Mouse (Mus musculus) myocyte (in vitro differentiated cells): Measurements from ENCODE around the gene Ano10. TPM values are rescaled to one million over a fixed set of nuclear protein-coding genes. Genes with fewer than 3 reads are reported as not detected.

Experiments
- H3K27me3 ChIP-seq: one replicate; pipeline ENCODE4 v1.6.1; 2011; ENCODE audit not compliant: control insufficient read depth, insufficient read depth, insufficient read length
- H3K36me3 ChIP-seq: one replicate; pipeline ENCODE4 v1.6.1; 2011; ENCODE audit not compliant: control insufficient read depth, insufficient read depth
- H3K4me2 ChIP-seq: one replicate; pipeline ENCODE4 v1.6.1; 2011; ENCODE audit warnings: low read depth, control low read depth
- H3K4me3 ChIP-seq: one replicate; pipeline ENCODE4 v1.5.1; 2011; ENCODE audit warnings: mild to moderate bottlenecking, control low read depth, moderate library complexity
- H3K79me2 ChIP-seq: one replicate; pipeline ENCODE4 v1.6.1; 2011; ENCODE audit not compliant: control insufficient read depth, insufficient read depth
- H3ac ChIP-seq: one replicate; pipeline ENCODE4 v1.6.1; 2011; ENCODE audit not compliant: control insufficient read depth, insufficient read length
- CEBPB ChIP-seq: IDR thresholded peaks from 2 replicates; pipeline ENCODE4 v1.6.1; 2011; ENCODE audit warnings: mild to moderate bottlenecking, moderate library complexity; ENCODE audit not compliant: poor library complexity, insufficient read depth, severe bottlenecking
- E2F4 ChIP-seq: IDR thresholded peaks from one replicate; pipeline ENCODE4 v1.6.1; 2011; ENCODE audit warnings: mild to moderate bottlenecking, control low read depth, moderate library complexity; ENCODE audit not compliant: insufficient read depth
- MAX ChIP-seq: IDR thresholded peaks from one replicate; pipeline ENCODE4 v1.6.1; 2011; ENCODE audit warnings: low read depth, mild to moderate bottlenecking, control low read depth
- MYOD1 ChIP-seq, 3 experiments: IDR thresholded peaks; one replicate each; pipeline ENCODE4 v1.6.1; 2011; ENCODE audit warnings: control low read depth in 2 of 3, low read depth in 2 of 3, mild to moderate bottlenecking in 2 of 3, moderate library complexity in 1 of 3; ENCODE audit not compliant: insufficient read length in 2 of 3, control insufficient read depth in 1 of 3
- MYOG ChIP-seq, 3 experiments: IDR thresholded peaks; one replicate each; pipeline ENCODE4 v1.6.1; 2011; ENCODE audit warnings: control low read depth in 2 of 3, low read depth in 2 of 3, mild to moderate bottlenecking in 2 of 3; ENCODE audit not compliant: insufficient read length in 2 of 3, control insufficient read depth in 1 of 3, insufficient read depth in 1 of 3
- POLR2A ChIP-seq: IDR thresholded peaks from one replicate; pipeline ENCODE4 v1.6.1; 2011; ENCODE audit warnings: low read depth, mild to moderate bottlenecking, control low read depth, moderate library complexity; ENCODE audit not compliant: insufficient read length
- POLR2AphosphoS2 ChIP-seq: IDR thresholded peaks from one replicate; pipeline ENCODE4 v1.6.1; 2011; ENCODE audit warnings: low read depth, control low read depth; ENCODE audit not compliant: insufficient read length
- REST ChIP-seq: IDR thresholded peaks from one replicate; pipeline ENCODE4 v1.6.1; 2011; ENCODE audit warnings: mild to moderate bottlenecking, control low read depth, moderate library complexity; ENCODE audit not compliant: insufficient read depth, insufficient read length
- SRF ChIP-seq: IDR thresholded peaks from one replicate; pipeline ENCODE4 v1.6.1; 2011; ENCODE audit warnings: low read depth; ENCODE audit not compliant: control insufficient read depth, insufficient read length
- TCF12 ChIP-seq: IDR thresholded peaks from one replicate; pipeline ENCODE4 v1.6.1; 2011; ENCODE audit warnings: mild to moderate bottlenecking, control low read depth; ENCODE audit not compliant: poor library complexity, insufficient read depth, severe bottlenecking
- TCF3 ChIP-seq: IDR thresholded peaks from one replicate; pipeline ENCODE4 v1.6.1; 2011; ENCODE audit warnings: low read depth, control low read depth; ENCODE audit not compliant: insufficient read length
- USF1 ChIP-seq: IDR thresholded peaks from one replicate; pipeline ENCODE4 v1.6.1; 2011; ENCODE audit warnings: low read depth, mild to moderate bottlenecking, control low read depth, moderate library complexity
- polyA plus RNA-seq: library from polyadenylated mRNA; unstranded; fragments of >200 nt; fragmentation: generic; extraction: Trizol; gene quantifications from one replicate; pipeline ENCODE4 v1.2.1, GENCODE M21; 2012; ENCODE audit warnings: missing spikeins

The Ano10 gene
- polyA plus RNA-seq, 1 experiment, result 68.7 TPM

DNA sequence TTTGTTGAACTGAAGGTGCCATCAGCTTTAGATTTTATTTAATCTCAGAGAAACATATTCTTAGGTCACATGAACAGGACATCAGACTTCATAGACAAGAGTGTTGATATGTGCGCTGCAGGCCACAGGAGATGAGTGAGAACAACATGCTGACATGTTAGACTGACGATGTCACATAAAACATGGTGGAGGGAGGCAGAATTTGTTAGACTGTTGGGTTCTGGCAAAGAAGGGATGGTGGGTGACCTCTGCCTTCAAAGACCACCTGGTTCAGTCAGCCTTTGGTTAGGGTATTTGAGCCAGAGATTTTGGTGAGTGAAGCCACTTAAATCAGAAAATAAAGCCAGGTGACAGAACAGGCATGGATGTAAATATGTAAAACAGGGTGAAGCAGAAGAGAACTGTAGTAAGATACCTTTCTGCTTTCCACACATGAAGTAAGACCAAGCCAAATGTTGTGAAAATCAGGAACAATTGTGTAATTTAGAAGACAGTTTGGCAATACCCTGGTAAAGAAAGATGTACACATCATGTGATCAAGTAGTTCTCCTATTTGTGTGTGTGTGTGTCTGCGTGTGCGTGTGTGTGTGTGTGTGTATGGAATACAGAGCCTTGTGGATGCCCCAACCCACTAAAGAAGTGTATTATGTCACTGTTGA is 155.7 kb downstream of the Ano10 start:
- H3K36me3 ChIP-seq, result peaks cover 16% of the 10 kb centered on the region
- no peak overlapping the region for H3K4me2 ChIP-seq
- H3K4me3 ChIP-seq, result no peak overlapping the region
- no peaks in the 10 kb centered on the region for H3K27me3 ChIP-seq
- no peaks in the 10 kb centered on the region for H3K79me2 ChIP-seq
- TF ChIP-seq POLR2AphosphoS2, result no peak
- TF ChIP-seq MYOD1 (IDR thresholded peaks at IDR 0.05; ENCODE audit: control insufficient read depth in 1 of 3, insufficient read length in 2 of 3, low read depth in 2 of 3), result no peak
- no peak for TF ChIP-seq TCF3
- TF ChIP-seq USF1, result no peak
- TF ChIP-seq E2F4, result no peak
- no peak for TF ChIP-seq POLR2A
- TF ChIP-seq MYOG (IDR thresholded peaks at IDR 0.05; ENCODE audit: control insufficient read depth in 1 of 3, insufficient read depth in 1 of 3, insufficient read length in 2 of 3, low read depth in 2 of 3), result no peak
- no peak for TF ChIP-seq REST
- TF ChIP-seq CEBPB, result no peak
- no peak overlapping the region for H3ac ChIP-seq

DNA sequence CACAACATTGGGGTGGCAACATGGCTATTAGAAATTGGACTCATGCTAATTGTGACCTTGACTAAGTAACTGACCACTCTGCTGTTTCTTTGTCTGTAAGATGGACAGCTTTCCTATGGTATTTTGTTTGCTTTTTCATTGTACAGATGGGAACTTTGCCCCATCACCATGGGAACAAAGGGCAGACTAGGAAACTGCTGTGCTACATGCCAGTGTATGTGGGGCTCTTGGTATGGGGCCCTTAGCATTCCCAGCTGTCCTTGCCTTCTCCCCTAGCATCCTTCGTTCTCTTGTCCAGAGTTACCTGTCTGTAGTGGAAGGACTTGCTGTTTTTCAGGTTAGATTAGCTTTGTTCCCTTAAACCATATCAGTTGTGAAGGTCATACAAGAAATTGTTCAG is 156.3 kb downstream of the Ano10 start:
- Histone ChIP-seq H3K4me3 (no peak overlapping the region), H3K4me2 (no peak overlapping the region)
- no peak for TF ChIP-seq MYOG (IDR thresholded peaks at IDR 0.05; ENCODE audit: control insufficient read depth in 1 of 3, insufficient read depth in 1 of 3, insufficient read length in 2 of 3, low read depth in 2 of 3)
- no peak for TF ChIP-seq MYOD1 (IDR thresholded peaks at IDR 0.05; ENCODE audit: control insufficient read depth in 1 of 3, insufficient read length in 2 of 3, low read depth in 2 of 3)
- no peak for TF ChIP-seq E2F4
- TF ChIP-seq REST, result no peak
- no peak for TF ChIP-seq USF1
- TF ChIP-seq TCF3, result no peak
- TF ChIP-seq POLR2AphosphoS2, result no peak
- no peak for TF ChIP-seq MAX
- TF ChIP-seq SRF, result no peak
- no peak for TF ChIP-seq TCF12
- TF ChIP-seq CEBPB, result no peak
- TF ChIP-seq POLR2A, result no peak

DNA sequence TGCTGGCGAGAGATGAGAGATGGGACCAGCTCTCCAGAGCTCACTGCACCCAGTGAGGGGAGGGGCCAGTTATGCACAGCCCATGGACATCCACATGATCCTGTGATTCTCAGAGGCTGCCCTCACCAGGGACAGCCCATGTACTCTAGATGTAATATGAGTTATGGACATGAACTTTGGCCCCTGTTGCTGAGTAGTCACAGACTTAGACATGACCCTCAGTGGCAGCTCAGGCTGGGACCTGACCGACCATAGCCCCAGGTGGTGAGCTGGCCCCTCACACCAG is 158.4 kb downstream of the Ano10 start:
- no peak for TF ChIP-seq CEBPB
- no peak for TF ChIP-seq MAX
- no peak for TF ChIP-seq POLR2AphosphoS2
- TF ChIP-seq TCF12, result no peak
- TF ChIP-seq MYOG (IDR thresholded peaks at IDR 0.05; ENCODE audit: control insufficient read depth in 1 of 3, insufficient read depth in 1 of 3, insufficient read length in 2 of 3, low read depth in 2 of 3), result no peak
- no peak for TF ChIP-seq SRF
- TF ChIP-seq USF1, result no peak
- no peak for TF ChIP-seq POLR2A
- no peak for TF ChIP-seq MYOD1 (IDR thresholded peaks at IDR 0.05; ENCODE audit: control insufficient read depth in 1 of 3, insufficient read length in 2 of 3, low read depth in 2 of 3)
- TF ChIP-seq TCF3, result no peak
- Histone ChIP-seq H3K36me3 (peaks cover 11% of the 10 kb centered on the region), H3K4me3 (no peak overlapping the region), H3K4me2 (no peak overlapping the region), H3K79me2 (no peaks in the 10 kb centered on the region), H3ac (no peak overlapping the region), H3K27me3 (no peaks in the 10 kb centered on the region)

More for the DNA sequence above, 156.3 kb downstream of the Ano10 start:
- H3K79me2 ChIP-seq, result no peaks in the 10 kb centered on the region
- H3K27me3 ChIP-seq, result no peaks in the 10 kb centered on the region
- H3ac ChIP-seq, result no peak overlapping the region
- peaks cover 16% of the 10 kb centered on the region for H3K36me3 ChIP-seq

DNA sequence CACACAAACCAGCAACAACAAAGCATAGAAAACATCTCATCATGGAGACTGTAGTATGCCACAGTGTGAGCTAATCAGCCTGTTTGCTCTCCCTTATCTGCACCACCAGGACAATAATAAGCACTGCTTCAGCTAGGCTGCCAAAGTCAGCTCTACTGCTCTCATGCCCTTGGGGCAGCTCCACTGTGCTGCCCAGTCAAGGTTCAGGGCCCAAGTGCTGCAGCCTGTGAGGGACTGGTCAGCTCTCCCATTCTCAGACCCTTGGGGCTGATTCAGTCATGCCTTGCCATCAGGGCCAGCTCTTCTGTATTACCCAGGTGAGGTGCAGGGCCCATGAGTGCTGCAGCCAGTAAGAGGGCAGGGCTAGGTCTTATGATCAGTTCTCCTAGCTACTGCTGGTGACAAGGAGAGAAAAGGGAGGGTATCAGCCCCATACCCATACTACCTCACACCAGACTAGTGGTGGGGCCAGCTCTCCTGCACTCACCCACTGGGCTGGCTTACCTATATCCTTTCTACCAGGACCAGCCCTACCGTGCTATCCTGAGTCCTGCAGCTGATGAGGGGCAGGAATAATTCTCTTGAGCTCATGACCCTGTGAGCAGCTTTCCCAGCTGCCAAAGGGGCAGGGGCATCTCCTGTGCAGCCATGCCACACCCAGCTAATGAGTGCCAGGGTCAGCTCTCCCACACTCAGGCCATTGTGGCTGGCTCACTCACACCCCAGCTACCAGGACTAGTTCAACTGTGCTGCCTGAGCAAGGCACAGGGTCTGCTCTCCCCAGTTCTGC is 158.9 kb downstream of the Ano10 start:
- no peaks in the 10 kb centered on the region for H3K27me3 ChIP-seq
- H3ac ChIP-seq, result no peak overlapping the region
- peaks cover 11% of the 10 kb centered on the region for H3K36me3 ChIP-seq
- no peak overlapping the region for H3K4me2 ChIP-seq
- no peak overlapping the region for H3K4me3 ChIP-seq
- TF ChIP-seq POLR2AphosphoS2 (no peak), CEBPB (no peak), MAX (no peak), REST (no peak), TCF3 (no peak), USF1 (no peak), POLR2A (no peak), MYOD1 (IDR thresholded peaks at IDR 0.05; ENCODE audit: control insufficient read depth in 1 of 3, insufficient read length in 2 of 3, low read depth in 2 of 3) (no peak), SRF (no peak)
- H3K79me2 ChIP-seq, result no peaks in the 10 kb centered on the region

DNA sequence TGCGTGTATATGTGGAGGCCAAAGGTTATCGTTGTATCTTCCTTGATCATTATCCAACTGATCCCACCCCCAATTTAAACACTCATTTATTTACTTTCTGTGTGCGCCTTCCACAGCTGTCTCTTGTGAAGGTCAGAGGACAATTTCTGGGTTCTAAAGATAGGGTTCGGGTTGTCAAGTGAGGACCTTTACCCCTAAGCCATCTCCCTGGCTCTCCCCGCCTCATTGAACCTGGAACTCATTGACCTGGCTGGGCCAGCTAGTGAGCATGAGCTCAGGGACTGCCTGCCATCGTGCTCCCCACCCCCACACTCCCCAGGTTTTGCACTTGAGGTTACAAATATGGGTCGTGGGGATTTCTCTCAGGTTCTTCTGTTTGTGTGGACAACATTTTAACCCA is 162.1 kb downstream of the Ano10 start:
- H3ac ChIP-seq, result no peak overlapping the region
- TF ChIP-seq SRF (no peak), USF1 (no peak), MYOD1 (IDR thresholded peaks at IDR 0.05; ENCODE audit: control insufficient read depth in 1 of 3, insufficient read length in 2 of 3, low read depth in 2 of 3) (no peak), MAX (no peak), REST (no peak), TCF3 (no peak), CEBPB (no peak), POLR2A (no peak), POLR2AphosphoS2 (no peak)
- no peaks in the 10 kb centered on the region for H3K27me3 ChIP-seq
- H3K36me3 ChIP-seq, result no peaks in the 10 kb centered on the region
- H3K4me3 ChIP-seq, result no peak overlapping the region
- no peak overlapping the region for H3K4me2 ChIP-seq
- peaks cover 7% of the 10 kb centered on the region for H3K79me2 ChIP-seq
